ENCODE assay signal across 27 mouse cellular contexts in the genomic region with DNA sequence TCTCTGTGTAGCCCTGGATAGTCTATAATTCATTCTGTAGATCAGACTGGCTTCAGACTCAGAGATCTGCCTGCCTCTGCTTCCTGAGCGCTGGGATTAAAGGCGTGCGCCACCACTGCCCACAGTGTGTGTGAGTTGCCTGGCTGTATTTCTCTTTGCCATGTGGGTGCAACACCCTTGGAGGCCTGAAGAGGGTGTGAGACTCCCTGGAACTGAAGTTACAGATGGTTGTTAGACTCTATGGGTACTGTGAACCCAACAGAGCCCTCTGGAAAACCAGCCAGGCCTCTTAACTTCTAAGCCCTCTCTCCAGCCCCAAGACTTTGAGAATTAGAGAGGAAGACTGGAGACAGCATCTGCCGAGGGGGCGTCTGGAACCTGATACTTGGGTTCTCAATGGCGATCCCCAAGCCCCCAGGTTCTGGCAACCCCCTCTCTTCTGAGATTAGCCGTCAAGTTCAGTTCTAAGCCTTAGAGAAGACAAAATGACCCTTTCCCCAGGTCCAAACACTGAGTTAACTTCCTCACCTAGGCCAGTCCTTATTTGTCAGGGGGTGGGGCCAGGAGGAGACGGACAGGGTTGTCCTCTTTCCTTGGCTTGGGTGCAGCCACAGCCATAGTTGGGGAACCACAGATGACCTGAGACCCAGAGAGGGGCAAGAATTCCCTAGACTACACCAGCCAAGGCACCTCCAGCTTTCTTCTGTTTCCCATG. TPM values are rescaled to one million over a fixed set of nuclear protein-coding genes. Genes with fewer than 3 reads are reported as not detected.
DNase-seq lines count a peak whose midpoint lies in the region; TF ChIP-seq lines count a peak whose summit lies in the region.
"Had no signal": no experiment of that assay in that cellular context is flagged by ENCODE, and none has a peak within 500 bp of the region (broad histone marks: within the 10 kb centered on the region; RNA-seq: fewer than 3 reads in every experiment).

No protein-coding gene starts in this region.

- H3K9me3 ChIP-seq in E14TG2a.4 (ENCODE audit: low read length) = no peaks in the 10 kb centered on the region
- H3K9me3 ChIP-seq: G1E; heart, embryonic 13.5 days; hindbrain, embryonic 10.5 days; hindbrain, embryonic 15.5 days; liver, embryonic 15.5 days; neural tube, embryonic 15.5 days; stomach, embryonic 15.5 days had no signal

- H3K27me3 ChIP-seq in kidney, adult 2 months (replicated peaks; ENCODE audit: control insufficient read depth, insufficient read depth, low read length) = no peaks in the 10 kb centered on the region
- peaks cover 10% of the 10 kb centered on the region for H3K27me3 ChIP-seq in E14TG2a.4 (ENCODE audit: insufficient read depth, low read length)
- H3K27me3 ChIP-seq: heart, embryonic 13.5 days; hindbrain, embryonic 15.5 days; neural tube, embryonic 15.5 days; stomach, embryonic 15.5 days had no signal

- 83% methylated on average over 8 of the region's 8 CpGs for WGBS in kidney, adult 2 months

- H3K4me3 ChIP-seq in kidney, adult 2 months (ENCODE audit: insufficient read depth, low read depth, low read length) = no peak overlapping the region
- no peak overlapping the region for H3K4me3 ChIP-seq in layer of hippocampus, adult 2 months
- H3K4me3 ChIP-seq in E14TG2a.4 (replicated peaks; ENCODE audit: low read length) = no peak overlapping the region
- H3K4me3 ChIP-seq: heart, adult 2 months; heart, embryonic 13.5 days; hindbrain, embryonic 10.5 days; hindbrain, embryonic 15.5 days; liver, embryonic 15.5 days; megakaryocyte, embryonic 14.5 days; neural tube, embryonic 15.5 days; stomach, embryonic 15.5 days had no signal

- H3K27ac ChIP-seq in kidney, adult 2 months (ENCODE audit: insufficient read depth, low read depth, low read length) = peak overlapping the region; percentile 61
- H3K27ac ChIP-seq in layer of hippocampus, adult 2 months = no peak overlapping the region
- H3K27ac ChIP-seq: heart, adult 2 months; heart, embryonic 13.5 days; hindbrain, embryonic 10.5 days; hindbrain, embryonic 15.5 days; liver, embryonic 15.5 days; neural tube, embryonic 15.5 days; stomach, embryonic 15.5 days had no signal

- DNase-seq in kidney, adult 2 months = peak; percentile 65
- no peak for DNase-seq in kidney, adult 11 months
- DNase-seq in layer of hippocampus, adult 2 months (ENCODE audit: low spot score in 2 of 2) = no peak
- DNase-seq in layer of hippocampus, postnatal 10 days (ENCODE audit: low spot score in 2 of 2) = no peak
- peak; percentile 75 for DNase-seq in ZHBTc4 (ENCODE audit: low read depth, low spot score)
- no peak for DNase-seq in heart, postnatal 4 days
- DNase-seq: adrenal gland, postnatal 14 days; cerebellum, adult 11 months; cerebellum, adult 9-10 months; cerebellum, postnatal 36 days; heart, adult 2 months; heart, postnatal 10 days; layer of hippocampus, adult 9-11 months; liver; lung, postnatal 4 days; midbrain, embryonic 14.5 days; retina, postnatal 1 day; right cerebral cortex, postnatal 14 days had no signal

- TF ChIP-seq CTCF in kidney, adult 2 months (conservative IDR thresholded peaks at IDR 0.05; ENCODE audit: insufficient read depth, insufficient read length, low read depth, low read length) = no peak
- peak; percentile 24; the same call in 1 of the 2 replicates for TF ChIP-seq CTCF in layer of hippocampus, adult 2 months (conservative IDR thresholded peaks at IDR 0.05)
- TF ChIP-seq CTCF in E14TG2a.4 (conservative IDR thresholded peaks at IDR 0.05; ENCODE audit: low read length) = peak; percentile 38

- TF ChIP-seq POLR2A in kidney, adult 2 months (IDR thresholded peaks at IDR 0.05; ENCODE audit: low read depth, low read length) = no peak

- no peaks in the 10 kb centered on the region for H3K36me3 ChIP-seq in kidney, adult 2 months (ENCODE audit: control insufficient read depth, insufficient read depth, low read length)
- no peaks in the 10 kb centered on the region for H3K36me3 ChIP-seq in E14TG2a.4 (ENCODE audit: insufficient read depth, low read length)
- H3K36me3 ChIP-seq: G1E; heart, embryonic 13.5 days; hindbrain, embryonic 10.5 days; hindbrain, embryonic 15.5 days; liver, embryonic 15.5 days; neural tube, embryonic 15.5 days; stomach, embryonic 15.5 days had no signal

- peaks cover 8% of the 10 kb centered on the region; the same call in 1 of the 2 replicates for H3K4me1 ChIP-seq in kidney, adult 2 months (ENCODE audit: control insufficient read depth, insufficient read depth, low read length)
- peaks cover 53% of the 10 kb centered on the region for H3K4me1 ChIP-seq in E14TG2a.4 (replicated peaks; ENCODE audit: low read depth, low read length)
- H3K4me1 ChIP-seq: heart, embryonic 13.5 days; liver, embryonic 15.5 days had no signal

RNA-seq across cellular contexts. Expression of a gene that starts 30.6 kb away (rescaled TPM):
- 94.8 and 106 TPM in 2 replicates for polyA plus RNA-seq in kidney, adult 2 months (2012; rRNA removed)
- total RNA-seq in layer of hippocampus, adult 2 months (2021) = 100 to 1,000 TPM; 356 to 380 TPM
- total RNA-seq in layer of hippocampus, postnatal 10 days (2021) = 100 to 1,000 TPM; 362 to 374 TPM
- 10 to 100 TPM; 73.4 to 86.0 TPM for total RNA-seq in heart, postnatal 4 days (2021)

RNA-seq across cellular contexts. Expression of a gene that starts 31.2 kb away (rescaled TPM):
- 511 and 689 TPM in 2 replicates for polyA plus RNA-seq in kidney, adult 2 months (2012; rRNA removed)
- 100 to 1,000 TPM; 558 to 583 TPM for total RNA-seq in layer of hippocampus, adult 2 months (2021)
- total RNA-seq in layer of hippocampus, postnatal 10 days (2021) = 100 to 1,000 TPM; 535 to 605 TPM
- 100 to 1,000 TPM; 591 to 607 TPM for total RNA-seq in heart, postnatal 4 days (2021)

RNA-seq across cellular contexts. Expression of a gene that starts 45.7 kb away (rescaled TPM):
- polyA plus RNA-seq in kidney, adult 2 months (2012; rRNA removed) = 32.2 and 33.4 TPM in 2 replicates
- 10 to 100 TPM; 27.4 to 29.3 TPM for total RNA-seq in layer of hippocampus, adult 2 months (2021)
- 10 to 100 TPM; 51.3 to 51.6 TPM for total RNA-seq in layer of hippocampus, postnatal 10 days (2021)
- total RNA-seq in heart, postnatal 4 days (2021) = 10 to 100 TPM; 46.4 to 50.7 TPM
- polyA plus RNA-seq: G1E had no signal

Comparison
In these comparisons a context has a peak if more than half of its experiments do, and no peak if none do; other contexts are left out.
1. DNase-seq: peak in kidney, adult 2 months (single experiment) and ZHBTc4 (single experiment); none in kidney, adult 11 months (single experiment), layer of hippocampus, adult 2 months (0 of 2), layer of hippocampus, postnatal 10 days (0 of 2) and heart, postnatal 4 days (single experiment).
2. RNA of a gene that starts 30.6 kb away (total RNA-seq): 356 to 380 TPM in layer of hippocampus, adult 2 months and 362 to 374 TPM in layer of hippocampus, postnatal 10 days; 73.4 to 86.0 TPM in heart, postnatal 4 days; every median in the first group is over 4 times any median in the second.